Mouse (Mus musculus) ES-Bruce4 (cell line): ENCODE measurements around the gene Chrdl2.

ENCODE experiments used
- CTCF ChIP-seq: IDR thresholded peaks from one replicate; pipeline ENCODE4 v1.8.1; 2011; ENCODE audit warnings: low read depth, low read length
- POLR2A ChIP-seq: IDR thresholded peaks from one replicate; pipeline ENCODE4 v1.8.1; 2011; ENCODE audit warnings: low read length; ENCODE audit not compliant: insufficient read depth

DNA sequence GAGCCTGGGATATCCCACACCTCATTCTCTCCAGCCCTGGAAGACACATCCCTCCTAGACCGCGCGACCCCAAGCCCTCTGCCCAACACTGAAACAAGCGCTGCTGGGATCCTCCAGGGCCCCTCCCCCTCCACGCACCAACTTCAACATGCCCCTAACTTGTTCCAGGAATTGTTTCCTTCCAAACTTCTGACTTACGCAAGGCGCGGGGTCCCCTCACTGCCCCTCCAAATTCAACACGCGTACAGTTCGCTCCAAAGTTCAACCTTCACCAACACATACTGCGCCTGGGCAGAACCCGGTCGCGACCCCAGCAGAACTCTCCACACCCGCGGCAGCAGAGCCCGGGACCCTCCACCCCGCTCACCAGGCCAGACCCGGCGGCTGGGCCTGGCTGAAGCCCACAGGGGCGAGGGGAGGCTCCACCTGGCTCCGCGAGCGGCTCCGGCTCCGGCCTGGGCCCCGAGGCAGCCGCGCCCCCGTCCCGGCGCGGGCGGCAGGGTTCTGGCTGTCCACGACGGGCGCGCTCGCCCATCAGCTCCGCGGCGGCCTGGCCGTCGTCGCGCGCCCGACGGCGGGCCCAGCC lies 26.3 kb upstream of the Chrdl2 start:
- no peak for TF ChIP-seq CTCF
- TF ChIP-seq POLR2A, result no peak
